Mouse (Mus musculus): ENCODE measurements around the gene Snta1.
A peak's percentile ranks its signal among the peaks of the same experiment; 100 is the strongest.
"Not testable (repeated sequence)": the region's sequence is repeated elsewhere in the genome, so short reads cannot be mapped to it uniquely, and the experiment has no call there.

Snta1 gene

DNA sequence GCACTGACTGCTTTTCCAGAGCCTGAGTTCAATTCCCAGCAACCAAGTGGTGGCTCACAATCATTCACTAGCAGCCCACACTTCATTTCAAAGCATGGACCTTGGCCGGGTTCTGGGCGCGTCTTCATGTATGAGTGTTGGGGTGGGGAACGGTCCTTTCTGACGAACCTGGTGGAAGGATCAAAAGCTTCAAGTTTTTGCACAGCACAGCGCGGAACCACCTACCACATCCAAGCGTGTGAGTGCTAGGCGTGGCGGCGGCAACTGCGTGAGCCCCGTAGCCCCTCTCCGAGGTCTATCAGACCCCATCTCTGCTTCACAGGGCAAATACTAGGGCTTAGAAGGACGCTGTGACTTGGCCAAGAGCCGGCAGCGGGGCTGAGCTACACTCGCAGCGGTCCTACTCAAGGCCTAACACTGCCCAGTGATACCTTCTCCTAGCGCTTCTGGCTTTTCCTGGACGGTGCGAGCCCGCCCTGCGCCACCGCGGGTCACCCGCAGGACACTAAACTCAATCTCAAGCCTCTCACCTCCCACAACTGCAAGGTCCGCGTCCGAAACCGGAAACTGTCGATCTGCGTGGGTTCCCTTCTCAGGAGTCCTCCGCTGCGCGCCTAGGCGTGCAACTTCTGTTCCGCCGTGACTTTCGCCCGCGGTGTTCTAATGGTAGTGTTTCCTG, 35.6 kb downstream of the Snta1 start:
- DNase-seq: peak; percentile 94

DNA sequence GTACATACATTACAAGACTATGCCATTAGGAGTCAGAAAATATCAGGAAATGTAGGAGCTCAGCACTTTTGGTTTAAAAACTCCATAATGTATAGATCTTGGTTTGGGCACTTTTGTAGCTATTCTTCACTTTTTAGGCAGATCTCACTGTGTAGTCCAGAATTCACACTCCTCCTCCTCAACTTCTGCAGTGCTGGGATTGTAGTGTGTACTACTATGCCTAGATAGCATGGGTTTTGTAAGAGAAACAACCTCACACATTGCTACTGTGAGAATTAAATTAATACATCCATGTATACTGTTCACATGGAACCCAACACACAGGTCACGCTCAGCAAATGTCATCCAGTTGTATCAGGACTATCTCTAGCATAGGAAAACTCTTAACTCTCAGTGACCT, 40.4 kb downstream of the Snta1 start:
- no peak for DNase-seq

DNA sequence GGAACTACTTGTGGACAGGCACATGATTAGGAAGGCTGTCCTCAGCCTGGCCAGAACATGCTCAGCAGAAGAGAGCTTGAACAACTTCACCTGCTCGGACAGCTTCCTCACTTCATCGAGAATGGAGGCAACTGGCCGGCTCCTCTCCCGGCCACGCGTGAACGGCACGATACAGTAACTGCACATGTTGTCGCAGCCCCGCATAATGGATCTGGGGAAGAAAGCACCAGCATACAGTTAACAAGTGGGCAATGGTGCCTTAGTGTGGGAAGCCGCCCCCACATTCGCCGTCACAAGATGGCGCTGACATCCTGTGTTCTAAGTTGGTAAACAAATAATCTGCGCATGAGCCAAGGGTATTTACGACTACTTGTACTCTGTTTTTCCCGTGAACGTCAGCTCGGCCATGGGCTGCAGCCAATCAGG, 53.9 kb downstream of the Snta1 start:
- DNase-seq: not testable (repeated sequence)

DNA sequence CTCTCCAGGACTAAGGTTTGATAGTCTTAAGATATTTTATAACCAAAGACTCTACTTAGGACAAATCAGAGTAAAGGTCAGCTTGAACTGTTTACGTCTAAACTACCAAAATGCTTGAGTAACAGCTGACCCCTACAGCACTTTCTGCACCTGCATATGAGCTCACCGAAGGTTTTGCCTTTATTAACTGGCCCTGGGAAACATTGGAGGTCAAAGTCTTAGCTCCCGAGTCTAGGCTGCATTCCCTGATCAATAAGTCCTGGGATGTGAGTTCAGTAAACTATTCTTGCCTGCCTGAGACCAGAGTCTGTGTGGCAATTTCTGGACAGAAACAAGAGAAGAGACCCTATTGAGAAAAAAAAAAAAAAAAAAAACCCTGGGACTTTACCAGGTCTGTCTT, 59.7 kb downstream of the Snta1 start:
- no peak for DNase-seq

DNA sequence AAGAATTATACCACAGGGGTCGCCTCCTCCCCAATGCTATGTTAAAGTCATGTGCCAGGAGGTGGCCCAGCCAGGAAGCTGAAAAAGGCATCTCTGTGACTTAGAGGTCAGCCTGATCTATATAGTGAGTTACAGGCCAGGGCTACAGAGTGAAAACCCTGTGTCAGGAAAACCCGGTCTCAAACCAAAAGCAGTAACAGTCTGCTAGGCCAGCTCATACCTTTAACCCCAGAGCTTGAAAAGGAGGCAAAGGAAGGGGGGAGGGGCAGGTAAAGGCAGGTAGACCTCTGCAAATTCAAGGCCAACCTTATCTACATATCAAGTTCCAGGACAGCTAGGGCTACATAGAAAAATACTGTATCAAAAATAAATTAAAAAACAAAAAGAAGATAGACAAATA, 68.5 kb downstream of the Snta1 start:
- DNase-seq: no peak

DNA sequence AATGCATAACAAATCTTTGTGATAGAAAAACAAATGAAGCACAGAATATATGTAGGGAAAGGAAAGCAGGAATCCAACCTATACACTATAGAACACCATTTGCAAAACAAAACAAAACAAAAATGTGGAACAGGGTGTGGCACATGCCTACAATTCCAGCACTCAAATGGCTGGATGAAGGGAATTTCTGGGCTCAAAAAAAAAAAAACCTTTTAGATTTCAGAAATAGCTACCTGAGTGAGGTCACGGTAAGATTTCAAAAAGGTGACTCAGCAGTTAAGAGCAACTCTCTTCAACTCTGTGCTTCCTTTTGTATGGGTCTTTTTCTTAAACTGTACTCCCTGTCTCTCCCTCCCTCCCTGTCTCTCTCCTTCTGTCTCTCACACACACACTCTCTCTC, 69.7 kb downstream of the Snta1 start:
- no peak for DNase-seq

DNA sequence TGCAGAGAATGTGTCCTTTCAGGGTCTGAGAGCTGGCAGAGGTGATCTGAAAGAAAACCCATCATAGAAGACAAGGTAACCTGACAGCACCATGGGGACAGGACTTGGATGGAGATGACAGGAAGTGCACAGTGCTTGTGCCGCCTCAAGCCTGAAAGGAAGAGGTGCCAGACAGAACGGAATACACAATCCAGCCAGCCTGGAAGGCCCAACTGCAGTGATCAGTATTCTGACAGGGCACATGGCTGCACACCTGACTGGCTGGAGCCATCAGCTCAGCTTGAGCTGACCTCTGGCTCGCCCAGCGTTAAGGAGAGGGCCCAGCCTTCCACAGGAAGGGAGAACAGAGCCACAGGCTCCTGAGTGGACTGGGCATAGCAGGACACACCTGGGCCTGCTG, 72.3 kb downstream of the Snta1 start:
- DNase-seq: no peak

DNA sequence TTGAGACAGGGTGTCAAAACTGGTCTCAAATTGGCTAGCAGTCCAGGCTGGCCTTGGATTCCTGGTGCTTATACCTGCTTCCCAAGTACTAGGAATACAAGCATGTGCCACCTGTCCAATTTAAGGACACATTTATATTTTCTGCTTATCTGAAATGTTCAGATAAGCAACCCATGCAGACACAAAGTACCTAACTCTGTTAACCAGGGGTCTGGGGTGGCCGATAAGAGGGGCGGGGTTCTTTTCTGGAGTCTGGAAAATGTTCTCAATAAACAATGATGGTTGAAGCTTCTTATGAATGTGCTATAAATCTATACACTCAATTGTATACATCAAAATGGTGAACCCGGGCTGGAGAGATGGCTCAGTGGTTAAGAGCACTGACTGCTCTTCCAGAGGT, 81.0 kb downstream of the Snta1 start:
- DNase-seq: no peak
